ENCODE assay signal across 21 mouse cellular contexts in the genomic region with DNA sequence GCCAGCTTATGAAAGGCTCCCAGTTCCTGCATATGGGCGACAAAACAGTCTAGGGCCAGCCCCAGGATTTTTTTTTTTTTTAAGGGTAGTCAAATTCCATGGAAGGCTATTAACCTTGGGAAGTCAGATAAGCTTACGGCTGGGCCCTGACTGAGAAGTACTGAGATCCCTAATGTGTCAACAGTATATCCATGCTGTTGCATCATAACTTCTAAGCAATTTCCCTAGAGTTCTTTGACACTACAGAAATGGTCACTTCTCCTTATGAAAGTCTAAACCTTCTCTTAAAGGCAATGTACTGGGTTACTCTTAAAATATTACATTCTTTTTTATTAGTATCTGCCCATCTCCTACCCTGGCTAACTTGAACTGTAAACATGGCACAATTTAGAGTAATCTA.
"Had no signal": no experiment of that assay in that cellular context is flagged by ENCODE, and none has a peak within 500 bp of the region (broad histone marks: within the 10 kb centered on the region; RNA-seq: fewer than 3 reads in every experiment).

No protein-coding gene starts in this region.

- H3K9ac ChIP-seq: liver, embryonic 14.5 days; lung, embryonic 15.5 days; midbrain, embryonic 13.5 days; midbrain, embryonic 15.5 days; neural tube, embryonic 13.5 days; neural tube, embryonic 15.5 days had no signal

- H3K27me3 ChIP-seq: lung, embryonic 15.5 days; megakaryocyte, embryonic 14.5 days; midbrain, embryonic 13.5 days; midbrain, embryonic 15.5 days; neural tube, embryonic 13.5 days; neural tube, embryonic 15.5 days had no signal

- H3K36me3 ChIP-seq: lung, embryonic 15.5 days; midbrain, embryonic 13.5 days; midbrain, embryonic 15.5 days; neural tube, embryonic 13.5 days; neural tube, embryonic 15.5 days had no signal

- DNase-seq: lung, adult 2 months; lung, postnatal 14 days; lung, postnatal 36 days; retina, postnatal 1 day; right cerebral cortex, adult 18-20 months; right cerebral cortex, postnatal 25 days; right cerebral cortex, postnatal 4 days; spleen, adult 18-20 months; thymus, adult 18-20 months; thymus, postnatal 14 days; thymus, postnatal 4 days had no signal

- H3K4me2 ChIP-seq: lung, embryonic 15.5 days; midbrain, embryonic 11.5 days; midbrain, embryonic 13.5 days; midbrain, embryonic 15.5 days; neural tube, embryonic 13.5 days; neural tube, embryonic 15.5 days had no signal

- ATAC-seq: lung, postnatal 0 days; midbrain, embryonic 13.5 days; midbrain, embryonic 15.5 days had no signal

- H3K4me3 ChIP-seq: lung, embryonic 15.5 days; megakaryocyte, embryonic 14.5 days; midbrain, embryonic 13.5 days; midbrain, embryonic 15.5 days; neural tube, embryonic 13.5 days; neural tube, embryonic 15.5 days had no signal

- H3K9me3 ChIP-seq: lung, embryonic 15.5 days; megakaryocyte, embryonic 14.5 days; midbrain, embryonic 13.5 days; midbrain, embryonic 15.5 days; neural tube, embryonic 13.5 days; neural tube, embryonic 15.5 days had no signal

- H3K4me1 ChIP-seq: lung, embryonic 15.5 days; megakaryocyte, embryonic 14.5 days; midbrain, embryonic 13.5 days; midbrain, embryonic 15.5 days; neural tube, embryonic 13.5 days; neural tube, embryonic 15.5 days had no signal

- H3K27ac ChIP-seq: liver, embryonic 14.5 days; lung, embryonic 15.5 days; macrophage; midbrain, embryonic 13.5 days; midbrain, embryonic 15.5 days; neural tube, embryonic 13.5 days; neural tube, embryonic 15.5 days had no signal
